Mouse (Mus musculus) lung, postnatal 0 days (tissue): ENCODE measurements at regions not wholly inside any gene's neighbourhood (a gene's known extent, or its start where the extent isn't known, plus 50 kb on each side); places are given as distances from the start of the nearest gene placed in this dataset.

Experiments
- CTCF ChIP-seq: IDR thresholded peaks from 2 replicates; pipeline ENCODE4 v1.5.1; 2016; ENCODE audit warnings: antibody characterized with exemption, mild to moderate bottlenecking
- EP300 ChIP-seq: IDR thresholded peaks from 2 replicates; pipeline ENCODE4 v1.6.1; 2016; ENCODE audit warnings: antibody characterized with exemption, mild to moderate bottlenecking, control low read depth

- TF ChIP-seq CTCF (no peak), EP300 (no peak)
Measured at GRCm38 (mm10) chr12:113402823-113403222, 86.5 kb upstream of the Adam6b start.
